Mouse (Mus musculus) heart, postnatal 10 days (tissue): Measurements from ENCODE around the gene Lrrc4c. TPM values are rescaled to one million over a fixed set of nuclear protein-coding genes. Genes with fewer than 3 reads are reported as not detected.

Experiments used
- DNase-seq, 2 experiments: peaks; one replicate each; pipeline ENCODE4 v3.0.0; 2021
- intact Hi-C: fragments of 180-260 bp; cut with DNase I; formaldehyde crosslinking; loops from one replicate; pipeline ENCODE4 v1.15.1; 2025
- total RNA-seq, 2 experiments: library from RNA; stranded (reverse); gene quantifications; 2 replicates each; pipeline ENCODE4 v1.2.3; 2021

Lrrc4c gene
- total RNA-seq, result 1 to 10 TPM in 1 of 2 experiments, under 1 TPM in 1; 0.67 to 1.5 TPM

- intact Hi-C loops, result loop anchor here (1.0 to 5.0 kb wide), 2 partner anchors 80 to 1851 kb away; no protein-coding TSS in a partner anchor
Observed at GRCm38 (mm10) chr2:96317387-96318299, at the start of gene Lrrc4c. Gene Lrrc4c (plus strand): TSS chr2:96318169.

GRCm38 (mm10) chr2:96275061-96275460 lies 42.9 kb upstream of the Lrrc4c start:
- DNase-seq, result no peak
- intact Hi-C loops, result no loop called here

More at GRCm38 (mm10) chr2:96317387-96318299, at the start of gene Lrrc4c:
- DNase-seq, result peak; percentile 1 to 9

- no peak for DNase-seq
- intact Hi-C loops, result no loop called here
Observed at GRCm38 (mm10) chr2:96282926-96283325, 35.0 kb upstream of the Lrrc4c start.

DNA sequence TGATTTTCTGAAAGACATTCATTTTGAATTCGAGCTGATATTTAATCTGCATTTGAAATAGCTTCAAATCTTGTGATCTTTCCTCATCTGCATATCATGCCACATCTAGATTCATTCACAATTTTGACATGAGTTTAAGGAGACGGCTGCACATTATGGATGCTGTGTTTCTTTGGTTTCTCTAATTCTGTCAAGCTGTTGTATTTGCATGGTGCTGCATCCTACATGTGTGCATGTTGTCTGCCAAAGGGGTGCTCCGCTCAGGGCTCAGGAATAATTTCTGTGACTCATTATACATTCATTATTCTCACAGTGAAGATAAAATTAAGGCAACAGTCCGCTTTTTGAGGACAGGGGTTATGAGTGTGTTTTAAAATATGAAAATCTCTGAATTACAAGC lies 30.5 kb upstream of the Lrrc4c start:
- DNase-seq, result no peak
- intact Hi-C loops, result no loop called here

- intact Hi-C loops, result no loop called here
- no peak for DNase-seq
Observed at GRCm38 (mm10) chr2:96290541-96290940, 27.4 kb upstream of the Lrrc4c start.

- DNase-seq, result no peak
- intact Hi-C loops, result loop anchor here (5.0 kb wide), 1 partner anchor 78 kb away; no protein-coding TSS in a partner anchor
Observed at GRCm38 (mm10) chr2:96315034-96315433, 2.9 kb upstream of the Lrrc4c start.

DNA sequence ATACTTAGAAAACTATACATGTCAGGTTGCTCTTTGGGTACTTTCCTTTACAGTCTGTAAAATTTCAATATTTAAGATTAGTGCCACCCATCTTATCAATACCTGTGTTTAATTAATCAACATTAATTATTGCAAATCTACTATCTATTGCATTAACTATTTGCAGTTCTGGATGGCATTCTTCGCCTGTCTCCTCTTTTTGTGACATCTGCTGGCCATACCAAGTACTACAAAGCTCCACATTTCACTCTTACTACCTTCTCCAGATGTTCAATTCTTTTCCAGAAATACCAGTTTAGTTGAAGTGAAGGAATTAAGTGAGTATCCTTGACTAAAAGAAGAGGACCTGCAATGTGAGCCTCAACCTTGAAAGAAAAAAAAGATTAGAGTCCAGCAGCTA lies 1.4 kb upstream of the Lrrc4c start:
- intact Hi-C loops, result loop anchor here (5.0 kb wide), 1 partner anchor 79 kb away; no protein-coding TSS in a partner anchor
- no peak for DNase-seq

- intact Hi-C loops, result loop anchor here (5.0 kb wide), 1 partner anchor 81 kb away; no protein-coding TSS in a partner anchor
- no peak for DNase-seq
Observed at GRCm38 (mm10) chr2:96318556-96318955, 587 bp downstream of the Lrrc4c start.

GRCm38 (mm10) chr2:96319201-96319600 lies 1.2 kb downstream of the Lrrc4c start:
- DNase-seq, result no peak
- intact Hi-C loops, result loop anchor here (5.0 kb wide), 1 partner anchor 82 kb away; no protein-coding TSS in a partner anchor

GRCm38 (mm10) chr2:96319649-96320048 lies 1.7 kb downstream of the Lrrc4c start:
- DNase-seq, result peak; percentile 17 to 25
- intact Hi-C loops, result loop anchor here (5.0 kb wide), 1 partner anchor 82 kb away; no protein-coding TSS in a partner anchor

GRCm38 (mm10) chr2:96334652-96335051 lies 16.7 kb downstream of the Lrrc4c start:
- DNase-seq, result no peak
- intact Hi-C loops, result loop anchor here (10.0 kb wide), 1 partner anchor 240 kb away; no protein-coding TSS in a partner anchor

DNA sequence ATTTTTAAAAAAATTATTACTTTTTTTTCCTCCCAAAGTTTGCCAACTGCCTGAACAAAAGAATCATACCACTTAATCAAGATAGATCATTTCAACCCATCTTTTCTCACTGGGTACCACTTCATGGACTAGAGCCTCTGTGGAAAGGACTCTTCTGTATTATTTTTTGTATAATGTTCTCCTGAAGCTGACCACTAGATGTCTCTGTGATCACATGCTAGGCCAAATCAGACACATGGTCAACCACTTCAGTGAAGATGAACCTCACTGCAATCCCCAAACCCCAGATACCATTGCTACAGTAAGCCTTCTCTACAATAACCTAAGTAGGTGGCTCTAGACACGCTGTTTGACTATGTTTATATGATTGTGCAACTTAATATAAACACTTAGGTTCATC lies 19.4 kb downstream of the Lrrc4c start:
- intact Hi-C loops, result loop anchor here (10.0 kb wide), 1 partner anchor 237 kb away; no protein-coding TSS in a partner anchor
- peak in 1 of 2 experiments; percentile 20 for DNase-seq

GRCm38 (mm10) chr2:96401186-96401811 lies 83.3 kb downstream of the Lrrc4c start:
- DNase-seq, result no peak
- intact Hi-C loops, result no loop called here

- DNase-seq, result no peak
- intact Hi-C loops, result no loop called here
Observed at GRCm38 (mm10) chr2:96402514-96402913, 84.5 kb downstream of the Lrrc4c start.

GRCm38 (mm10) chr2:96406856-96407255 lies 88.9 kb downstream of the Lrrc4c start:
- no peak for DNase-seq
- intact Hi-C loops, result no loop called here

- DNase-seq, result no peak
- intact Hi-C loops, result no loop called here
Observed at GRCm38 (mm10) chr2:96411182-96411581, 93.2 kb downstream of the Lrrc4c start.

DNA sequence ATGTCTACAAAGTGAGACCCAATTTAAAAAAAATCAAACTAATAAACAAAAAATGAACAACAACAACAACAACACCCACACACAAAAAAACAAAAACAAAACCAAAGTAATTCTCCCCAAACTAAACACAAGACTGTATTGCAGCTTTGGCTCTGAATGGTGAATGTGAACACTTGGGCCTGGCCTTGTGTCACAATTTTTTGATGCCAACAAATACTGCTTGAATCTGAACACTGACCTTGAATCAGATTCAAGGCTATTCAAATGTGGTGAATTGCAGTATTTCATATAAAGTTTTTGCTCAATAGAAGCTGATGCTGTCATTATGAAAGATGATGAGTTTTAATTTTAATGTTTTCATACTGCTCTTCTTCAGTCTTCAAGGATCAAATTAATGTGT lies 143.6 kb downstream of the Lrrc4c start:
- intact Hi-C loops, result no loop called here

DNA sequence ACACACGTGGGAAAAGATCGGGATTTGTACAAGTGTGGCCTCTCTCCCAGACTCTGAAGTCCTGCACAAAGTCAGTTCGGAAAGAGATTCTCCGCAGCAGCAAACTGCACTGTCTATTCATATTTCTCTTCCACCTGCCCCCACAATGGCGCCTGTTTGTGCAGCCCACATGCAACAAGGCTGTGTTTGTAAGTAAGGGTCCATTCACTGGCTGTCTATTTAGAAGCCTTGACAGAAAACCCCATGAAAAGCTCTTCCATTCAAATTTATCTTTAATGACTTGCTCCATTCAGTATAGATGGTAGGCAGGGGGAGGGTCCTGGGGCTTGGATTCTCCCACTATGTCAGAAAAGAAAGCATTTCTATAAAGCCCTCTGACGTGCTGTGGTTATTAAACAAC lies 157.7 kb downstream of the Lrrc4c start:
- DNase-seq, result no peak
- intact Hi-C loops, result no loop called here

More for the DNA sequence above, 143.6 kb downstream of the Lrrc4c start:
- DNase-seq, result no peak

- intact Hi-C loops, result no loop called here
Observed at GRCm38 (mm10) chr2:96499116-96499882, 181.3 kb downstream of the Lrrc4c start.

GRCm38 (mm10) chr2:96504140-96504539 lies 186.2 kb downstream of the Lrrc4c start:
- DNase-seq, result no peak
- intact Hi-C loops, result no loop called here

More at GRCm38 (mm10) chr2:96499116-96499882, 181.3 kb downstream of the Lrrc4c start:
- DNase-seq, result no peak
